Mouse (Mus musculus) lung, embryonic 15.5 days (tissue): Measurements from ENCODE around the gene Hoxa2. TPM values are rescaled to one million over a fixed set of nuclear protein-coding genes. Genes with fewer than 3 reads are reported as not detected.

Source experiments
- ATAC-seq: fragments of 200-750 bp; cut with Nextera tagmentation; 2 replicates; pipeline ENCODE4 v1.8.0; 2017; ENCODE audit warnings: moderate number of reproducible peaks, borderline replicate concordance; ENCODE audit not compliant: low FRiP score, low TSS enrichment; ENCODE audit errors: extremely low read depth
- H3K27ac ChIP-seq: fragments of 300-500 bp; sonication (generic); 2 replicates; pipeline ENCODE4 v1.5.1; 2015; ENCODE audit warnings: moderate library complexity, mild to moderate bottlenecking, inconsistent platforms
- H3K27me3 ChIP-seq: fragments of 300-500 bp; sonication (generic); 2 replicates; pipeline ENCODE4 v1.6.1; 2015; ENCODE audit warnings: inconsistent platforms
- H3K36me3 ChIP-seq: fragments of 300-500 bp; sonication (generic); 2 replicates; pipeline ENCODE4 v1.6.1; 2015; ENCODE audit warnings: inconsistent platforms
- H3K4me1 ChIP-seq: fragments of 300-500 bp; sonication (generic); 2 replicates; pipeline ENCODE4 v1.6.1; 2015; ENCODE audit warnings: inconsistent platforms
- H3K4me2 ChIP-seq: fragments of 300-500 bp; sonication (generic); 2 replicates; pipeline ENCODE4 v1.6.1; 2015; ENCODE audit warnings: inconsistent platforms, mild to moderate bottlenecking, moderate library complexity
- H3K4me3 ChIP-seq: fragments of 300-500 bp; sonication (generic); 2 replicates; pipeline ENCODE4 v1.5.1; 2015; ENCODE audit warnings: mild to moderate bottlenecking, inconsistent platforms
- H3K9ac ChIP-seq: fragments of 300-500 bp; sonication (generic); 2 replicates; pipeline ENCODE4 v1.6.1; 2015; ENCODE audit warnings: inconsistent platforms
- H3K9me3 ChIP-seq: fragments of 300-500 bp; sonication (generic); 2 replicates; pipeline ENCODE4 v1.6.1; 2016; ENCODE audit warnings: inconsistent platforms
- WGBS: fragments of 180-500 bp; shearing (Covaris S2); methylation state at CpG from one replicate; pipeline ENCODE4 v1.1.7; 2015; 5-methylcytosine and 5-hydroxymethylcytosine counted together
- polyA plus RNA-seq: library from polyadenylated mRNA; unstranded; fragments of >200 nt; fragmentation: Nextera tagmentation; extraction: Ambion mirVana; gene quantifications from 2 replicates; pipeline ENCODE4 v1.2.1, GENCODE M21; 2015

The Hoxa2 gene
- polyA plus RNA-seq, 1 experiment from 2014 or later: 11.4 TPM

DNA sequence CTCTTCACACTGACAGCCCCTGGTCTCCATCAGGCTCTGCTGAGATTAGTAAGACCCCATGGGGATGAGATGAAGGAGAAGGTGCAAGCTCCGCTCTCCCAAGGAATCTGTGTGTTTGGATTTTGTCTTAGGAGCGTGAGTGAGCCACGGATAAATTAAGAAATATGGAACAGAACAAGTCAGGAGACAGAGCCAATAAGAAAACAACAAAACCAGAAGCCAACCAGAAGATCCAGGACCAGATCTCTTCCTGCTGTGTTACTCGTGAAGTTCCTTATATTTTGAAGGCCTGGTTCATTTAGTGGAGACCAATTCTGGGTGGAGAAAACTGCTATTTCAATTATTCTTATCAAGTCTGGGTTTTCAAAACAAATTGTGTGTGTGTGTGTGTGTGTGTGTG, 13.1 kb downstream of the Hoxa2 start:
- H3K4me2 ChIP-seq: no peak overlapping the region
- 55% methylated on average over 4 of the region's 4 CpGs for WGBS
- H3K27me3 ChIP-seq: peaks cover 78% of the 10 kb centered on the region
- no peaks in the 10 kb centered on the region for H3K36me3 ChIP-seq
- no peak overlapping the region for H3K27ac ChIP-seq
- no peaks in the 10 kb centered on the region for H3K9me3 ChIP-seq
- ATAC-seq: no peak
- peaks cover 8% of the 10 kb centered on the region; the same call in 1 of the 2 replicates for H3K4me1 ChIP-seq
- H3K9ac ChIP-seq: no peak overlapping the region
- no peak overlapping the region for H3K4me3 ChIP-seq

GRCm38 (mm10) chr6:52150401-52150966, 14.1 kb downstream of the Hoxa2 start:
- Histone ChIP-seq H3K9ac (no peak overlapping the region), H3K4me3 (no peak overlapping the region), H3K36me3 (no peaks in the 10 kb centered on the region), H3K9me3 (no peaks in the 10 kb centered on the region), H3K27me3 (peaks cover 71% of the 10 kb centered on the region), H3K4me1 (peaks cover 5% of the 10 kb centered on the region; the same call in 1 of the 2 replicates), H3K4me2 (peak overlapping the region; percentile 25), H3K27ac (no peak overlapping the region)
- 11% methylated on average over 16 of the region's 16 CpGs for WGBS
- no peak for ATAC-seq

DNA sequence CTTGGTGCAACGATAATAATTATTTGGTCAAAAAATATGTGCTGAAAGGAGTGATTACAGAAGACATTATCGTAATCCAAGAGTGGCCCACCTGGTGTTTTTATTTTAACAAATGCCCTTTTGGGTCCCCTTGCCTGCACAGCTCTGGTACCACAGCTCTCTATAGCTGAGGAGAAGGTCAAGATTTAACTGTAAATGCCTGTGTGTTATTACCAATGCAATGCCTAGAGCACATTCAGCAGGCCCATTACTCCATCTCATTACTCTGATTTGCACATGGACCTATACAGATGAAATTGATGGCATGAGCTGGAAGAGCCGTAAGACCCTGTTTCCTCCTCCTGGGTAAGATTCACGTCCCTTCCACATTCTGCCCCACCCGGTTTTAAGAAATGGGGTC, 25.5 kb downstream of the Hoxa2 start:
- Histone ChIP-seq H3K9ac (no peak overlapping the region), H3K9me3 (no peaks in the 10 kb centered on the region), H3K27me3 (peaks cover 4% of the 10 kb centered on the region; the same call in 1 of the 2 replicates), H3K36me3 (no peaks in the 10 kb centered on the region), H3K4me3 (no peak overlapping the region), H3K4me1 (no peaks in the 10 kb centered on the region), H3K4me2 (no peak overlapping the region), H3K27ac (no peak overlapping the region)
- WGBS: 76% methylated on average over 5 of the region's 5 CpGs
- no peak for ATAC-seq

DNA sequence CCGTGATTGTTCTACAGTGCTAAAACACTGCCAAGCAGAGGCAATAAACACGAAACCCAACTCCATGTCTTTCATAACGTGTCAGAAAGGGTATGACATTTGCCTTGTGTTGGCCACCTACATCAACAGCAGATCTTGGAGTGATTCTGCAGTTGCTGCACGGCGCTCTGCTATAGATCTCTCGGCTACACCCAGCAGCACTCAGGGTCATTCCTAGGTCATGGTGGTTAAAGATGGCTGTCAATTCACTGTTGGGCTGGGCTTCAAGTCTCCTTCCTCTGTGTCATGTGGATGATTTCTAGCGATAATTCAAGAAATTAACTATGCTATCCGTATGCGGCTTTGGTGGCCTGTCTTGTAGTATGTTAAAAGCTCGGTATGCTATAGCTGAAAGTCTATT, 26.1 kb downstream of the Hoxa2 start:
- H3K4me1 ChIP-seq: no peaks in the 10 kb centered on the region
- WGBS: 52% methylated on average over 10 of the region's 10 CpGs
- no peak overlapping the region for H3K27ac ChIP-seq
- H3K9me3 ChIP-seq: no peaks in the 10 kb centered on the region
- no peak overlapping the region for H3K4me2 ChIP-seq
- no peak for ATAC-seq
- peaks cover 2% of the 10 kb centered on the region; the same call in 1 of the 2 replicates for H3K27me3 ChIP-seq
- H3K36me3 ChIP-seq: no peaks in the 10 kb centered on the region
- no peak overlapping the region for H3K4me3 ChIP-seq
- H3K9ac ChIP-seq: no peak overlapping the region

DNA sequence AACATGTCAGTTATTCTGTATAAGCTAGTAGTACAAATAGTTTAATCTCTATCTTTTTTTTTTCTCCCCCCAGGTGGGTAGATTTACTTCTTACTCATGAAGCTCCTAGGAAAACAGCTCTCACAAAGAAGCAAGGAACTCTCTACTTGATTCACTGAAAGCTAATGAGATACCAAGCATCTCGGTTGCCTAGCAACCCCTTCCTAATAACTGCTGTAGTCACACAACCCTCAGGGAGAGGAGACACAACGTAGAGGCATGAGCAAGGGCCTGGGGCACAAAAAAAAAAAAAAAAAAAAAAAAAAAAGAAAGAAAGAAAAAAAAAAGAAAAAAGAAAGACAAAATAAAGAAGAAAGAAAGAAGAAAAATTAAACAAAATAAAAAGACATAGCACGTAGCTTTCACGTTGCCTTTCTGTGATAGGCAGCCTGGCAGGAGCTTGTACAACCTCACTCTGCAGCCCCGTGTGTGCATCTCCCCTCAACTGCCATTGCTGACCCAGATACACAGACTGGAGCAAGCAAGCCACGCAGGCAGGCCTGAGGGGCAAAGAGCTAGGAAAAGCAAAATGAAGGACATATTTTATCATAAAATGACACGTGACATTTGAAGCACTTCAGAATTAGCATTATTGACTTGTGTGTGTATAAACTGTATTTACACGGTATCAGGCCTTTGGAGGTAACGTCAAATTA, 26.6 kb downstream of the Hoxa2 start:
- WGBS: 61% methylated on average over 9 of the region's 9 CpGs
- Histone ChIP-seq H3K9me3 (no peaks in the 10 kb centered on the region), H3K9ac (no peak overlapping the region), H3K4me3 (no peak overlapping the region), H3K27me3 (no peaks in the 10 kb centered on the region), H3K27ac (no peak overlapping the region), H3K4me1 (no peaks in the 10 kb centered on the region), H3K36me3 (no peaks in the 10 kb centered on the region), H3K4me2 (no peak overlapping the region)
- no peak for ATAC-seq

GRCm38 (mm10) chr6:52123673-52124072, 41.0 kb downstream of the Hoxa2 start:
- H3K4me2 ChIP-seq: no peak overlapping the region
- no peak overlapping the region for H3K27ac ChIP-seq
- ATAC-seq: no peak
- no peaks in the 10 kb centered on the region for H3K36me3 ChIP-seq
- no peak overlapping the region for H3K9ac ChIP-seq
- H3K9me3 ChIP-seq: no peaks in the 10 kb centered on the region
- peaks cover 15% of the 10 kb centered on the region; the same call in 1 of the 2 replicates for H3K27me3 ChIP-seq
- H3K4me1 ChIP-seq: 0 out of 2 replicates have a peak, but pooled peaks cover under 1% of the 10 kb centered on the region
- WGBS: 73% methylated on average over 4 of the region's 4 CpGs
- H3K4me3 ChIP-seq: no peak overlapping the region

GRCm38 (mm10) chr6:52121173-52121572, 43.5 kb downstream of the Hoxa2 start:
- H3K27ac ChIP-seq: no peak overlapping the region
- H3K4me3 ChIP-seq: no peak overlapping the region
- H3K9ac ChIP-seq: no peak overlapping the region
- no peaks in the 10 kb centered on the region for H3K36me3 ChIP-seq
- 0 out of 2 replicates have a peak, but pooled peaks cover 2% of the 10 kb centered on the region for H3K4me1 ChIP-seq
- H3K27me3 ChIP-seq: peaks cover 15% of the 10 kb centered on the region; the same call in 1 of the 2 replicates
- no peak overlapping the region for H3K4me2 ChIP-seq
- no peak for ATAC-seq
- no peaks in the 10 kb centered on the region for H3K9me3 ChIP-seq
- 55% methylated on average over 3 of the region's 3 CpGs for WGBS

DNA sequence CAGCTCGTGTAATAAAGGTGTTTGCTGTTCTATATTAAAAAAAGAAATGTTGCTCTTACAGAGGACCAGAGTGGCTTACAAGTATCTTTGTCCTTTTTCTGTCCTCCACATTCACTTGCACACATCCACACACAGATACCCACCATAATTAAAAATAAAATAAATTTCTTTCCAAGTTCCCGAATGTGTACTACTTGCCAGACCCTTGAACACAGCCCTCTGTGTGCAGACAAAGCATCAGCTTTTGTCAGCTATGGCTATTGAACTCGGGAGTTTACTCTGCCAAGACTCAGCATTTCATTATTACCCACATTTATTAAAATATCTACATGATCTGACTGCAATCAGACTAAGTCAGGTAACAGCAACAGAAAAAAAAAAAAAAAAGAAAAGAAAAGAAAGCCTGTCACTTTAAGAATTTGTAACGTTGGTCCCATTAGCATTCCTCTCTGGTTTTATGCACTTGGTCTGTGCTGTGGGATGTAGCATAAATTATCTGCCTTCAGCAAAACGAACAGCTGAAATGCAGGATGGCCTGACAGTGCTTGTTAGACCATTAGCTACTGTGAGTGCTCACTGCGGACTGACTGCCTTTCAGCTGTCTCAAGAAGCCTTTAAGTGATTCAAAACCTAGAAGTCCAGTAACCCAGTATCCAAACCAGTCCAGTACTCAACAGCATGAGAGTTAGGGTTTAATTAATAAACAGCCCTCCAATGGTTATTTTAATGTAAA, 45.6 kb downstream of the Hoxa2 start:
- WGBS: 26% methylated on average over 6 of the region's 6 CpGs
- Histone ChIP-seq H3K9ac (no peak overlapping the region), H3K4me3 (no peak overlapping the region), H3K27ac (no peak overlapping the region), H3K9me3 (no peaks in the 10 kb centered on the region), H3K4me1 (peaks cover 8% of the 10 kb centered on the region; the same call in 1 of the 2 replicates), H3K4me2 (no peak overlapping the region), H3K36me3 (no peaks in the 10 kb centered on the region), H3K27me3 (peaks cover 18% of the 10 kb centered on the region; the same call in 1 of the 2 replicates)
- no peak for ATAC-seq

DNA sequence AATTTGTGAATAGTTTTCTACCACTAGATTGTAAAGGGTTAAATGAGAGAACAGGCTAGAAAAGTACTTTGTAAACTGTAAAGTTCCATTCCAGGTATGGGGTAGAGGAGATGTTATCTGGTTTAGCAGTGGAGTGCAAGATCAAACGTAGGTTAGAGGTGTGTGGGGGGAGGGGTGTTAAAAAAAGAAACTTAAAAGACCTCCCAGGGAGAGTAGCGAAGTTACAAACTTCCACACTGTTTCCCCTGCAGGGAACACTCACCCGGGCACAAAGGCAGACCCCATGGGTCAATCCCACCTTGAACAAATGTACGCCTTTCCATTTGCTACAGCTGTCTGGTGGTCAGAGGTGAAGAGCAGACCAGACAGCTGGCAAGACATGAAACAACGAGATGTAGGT, 48.7 kb downstream of the Hoxa2 start:
- no peak overlapping the region for H3K4me2 ChIP-seq
- no peak overlapping the region for H3K4me3 ChIP-seq
- no peaks in the 10 kb centered on the region for H3K36me3 ChIP-seq
- H3K9ac ChIP-seq: no peak overlapping the region
- no peak for ATAC-seq
- no peak overlapping the region for H3K27ac ChIP-seq
- H3K27me3 ChIP-seq: peaks cover 32% of the 10 kb centered on the region; the same call in 1 of the 2 replicates
- H3K9me3 ChIP-seq: no peaks in the 10 kb centered on the region
- peaks cover 8% of the 10 kb centered on the region for H3K4me1 ChIP-seq
- 26% methylated on average over 5 of the region's 5 CpGs for WGBS

Other genes starting within 250 kb of the Hoxa2 start
- 59.3 and 65.0 TPM in 2 replicates for gene Skap2, start 152.3 kb downstream of the Hoxa2 start, polyA plus RNA-seq
- 1.3 and 1.4 TPM in 2 replicates for gene Hoxa1, start 6.5 kb downstream of the Hoxa2 start, polyA plus RNA-seq
- gene 5730596B20Rik, start 12.7 kb upstream of the Hoxa2 start, polyA plus RNA-seq: 2.1 and 2.3 TPM in 2 replicates
- 4.1 and 4.2 TPM in 2 replicates for gene Hoxa4, start 26.9 kb upstream of the Hoxa2 start, polyA plus RNA-seq
- 48.2 and 48.7 TPM in 2 replicates for gene Hoxa5, start 39.8 kb upstream of the Hoxa2 start, polyA plus RNA-seq
- 2.9 and 3.1 TPM in 2 replicates for gene Hoxa6, start 43.9 kb upstream of the Hoxa2 start, polyA plus RNA-seq
- gene Hoxa3, start 48.5 kb upstream of the Hoxa2 start, polyA plus RNA-seq: 7.5 and 9.4 TPM in 2 replicates
- not detected in 2 replicates for gene Gm28308, start 48.5 kb upstream of the Hoxa2 start, polyA plus RNA-seq
- gene Hoxa7, start 57.0 kb upstream of the Hoxa2 start, polyA plus RNA-seq: 4.9 and 5.5 TPM in 2 replicates
- gene Hoxa9, start 66.3 kb upstream of the Hoxa2 start, polyA plus RNA-seq: 0.16 and 0.29 TPM in 2 replicates
- 0.17 TPM in 1 of 2 replicates, not detected in the other for gene Hoxa10, start 76.0 kb upstream of the Hoxa2 start, polyA plus RNA-seq
- not detected in 2 replicates for gene Hoxa11, start 81.0 kb upstream of the Hoxa2 start, polyA plus RNA-seq
- not detected in 2 replicates for gene Hoxa13, start 96.0 kb upstream of the Hoxa2 start, polyA plus RNA-seq
- 0.06 and 0.10 TPM in 2 replicates for gene Evx1, start 148.7 kb upstream of the Hoxa2 start, polyA plus RNA-seq